Mouse (Mus musculus) thymus, adult 2 months (tissue): ENCODE data around the gene Dhx9.

Experiments used
- CTCF ChIP-seq: fragments of 200-500 bp; IDR thresholded peaks from 2 replicates; pipeline ENCODE4 v1.5.1; 2012; ENCODE audit warnings: mild to moderate bottlenecking, control low read depth, low read length, moderate library complexity, borderline replicate concordance; ENCODE audit not compliant: control insufficient read depth, poor library complexity, insufficient read depth; ENCODE audit errors: extremely low read depth
- POLR2A ChIP-seq: fragments of 200-500 bp; IDR thresholded peaks from 2 replicates; pipeline ENCODE4 v1.6.1; 2012; ENCODE audit warnings: mild to moderate bottlenecking, low read length, control low read depth, moderate library complexity; ENCODE audit not compliant: control insufficient read depth, poor library complexity, insufficient read depth; ENCODE audit errors: extremely low read depth

- TF ChIP-seq CTCF (no peak), POLR2A (no peak)
Measured at GRCm38 (mm10) chr1:153522116-153522515, 34.7 kb upstream of the Dhx9 start.
